Mouse (Mus musculus): ENCODE data around the gene Lonp1. TPM values are rescaled to one million over a fixed set of nuclear protein-coding genes. Genes with fewer than 3 reads are reported as not detected.
"Not testable (repeated sequence)": the region's sequence is repeated elsewhere in the genome, so short reads cannot be mapped to it uniquely, and the experiment has no call there.

Lonp1 gene
- polyA plus RNA-seq, 1 experiment from 2014 or later = 61.8 TPM

- 44% methylated on average over 10 of the region's 10 CpGs for WGBS
- H3K4me3 ChIP-seq = no peak overlapping the region
- no peak overlapping the region for H3K27ac ChIP-seq
- H3K36me3 ChIP-seq (replicated peaks) = no peaks in the 10 kb centered on the region
- H3K27me3 ChIP-seq (ENCODE audit: poor library complexity, severe bottlenecking) = no peaks in the 10 kb centered on the region
- no peaks in the 10 kb centered on the region for H3K9me3 ChIP-seq
- DNase-seq (ENCODE audit: extremely low spot score, low spot score) = no peak
- 0 out of 2 replicates have a peak, but pooled peaks cover 3% of the 10 kb centered on the region for H3K4me1 ChIP-seq
Measured at GRCm38 (mm10) chr17:56651801-56652200, 25.1 kb upstream of the Lonp1 start.

GRCm38 (mm10) chr17:56647546-56647945 is 20.9 kb upstream of the Lonp1 start:
- Histone ChIP-seq H3K27me3 (ENCODE audit: poor library complexity, severe bottlenecking) (no peaks in the 10 kb centered on the region), H3K27ac (no peak overlapping the region), H3K4me1 (no peaks in the 10 kb centered on the region), H3K36me3 (replicated peaks) (no peaks in the 10 kb centered on the region), H3K4me3 (no peak overlapping the region), H3K9me3 (no peaks in the 10 kb centered on the region)
- DNase-seq (ENCODE audit: extremely low spot score, low spot score) = no peak
- WGBS = 75% methylated on average over 12 of the region's 13 CpGs

GRCm38 (mm10) chr17:56643237-56643636 is 16.6 kb upstream of the Lonp1 start:
- Histone ChIP-seq H3K4me3 (no peak overlapping the region), H3K27ac (no peak overlapping the region), H3K27me3 (ENCODE audit: poor library complexity, severe bottlenecking) (no peaks in the 10 kb centered on the region), H3K36me3 (replicated peaks) (no peaks in the 10 kb centered on the region), H3K4me1 (no peaks in the 10 kb centered on the region), H3K9me3 (no peaks in the 10 kb centered on the region)
- DNase-seq (ENCODE audit: extremely low spot score, low spot score) = no peak
- 91% methylated on average over 4 of the region's 4 CpGs for WGBS

GRCm38 (mm10) chr17:56634023-56634422 is 7.3 kb upstream of the Lonp1 start:
- no peak overlapping the region for H3K4me3 ChIP-seq
- 88% methylated on average over 6 of the region's 6 CpGs for whole genome bisulfite sequencing

GRCm38 (mm10) chr17:56631807-56632206 is 5.1 kb upstream of the Lonp1 start:
- no peaks in the 10 kb centered on the region for H3K36me3 ChIP-seq (replicated peaks)
- no peak overlapping the region for H3K4me3 ChIP-seq
- 50% methylated on average over 4 of the region's 4 CpGs for WGBS
- H3K9me3 ChIP-seq = no peaks in the 10 kb centered on the region
- DNase-seq (ENCODE audit: extremely low spot score, low spot score) = no peak
- no peak overlapping the region for H3K27ac ChIP-seq
- peaks cover 13% of the 10 kb centered on the region for H3K4me1 ChIP-seq
- no peaks in the 10 kb centered on the region for H3K27me3 ChIP-seq (ENCODE audit: poor library complexity, severe bottlenecking)

More at GRCm38 (mm10) chr17:56634023-56634422, 7.3 kb upstream of the Lonp1 start:
- Histone ChIP-seq H3K27ac (no peak overlapping the region), H3K4me1 (no peaks in the 10 kb centered on the region), H3K9me3 (no peaks in the 10 kb centered on the region), H3K36me3 (replicated peaks) (no peaks in the 10 kb centered on the region), H3K27me3 (ENCODE audit: poor library complexity, severe bottlenecking) (no peaks in the 10 kb centered on the region)
- DNase-seq (ENCODE audit: extremely low spot score, low spot score) = no peak

- H3K9me3 ChIP-seq; H3K27ac ChIP-seq; H3K36me3 ChIP-seq (replicated peaks); H3K4me3 ChIP-seq; DNase-seq (ENCODE audit: extremely low spot score, low spot score); H3K27me3 ChIP-seq (ENCODE audit: poor library complexity, severe bottlenecking): not testable (repeated sequence)
- WGBS = 91% methylated on average over 27 of the region's 27 CpGs
- peaks cover 29% of the 10 kb centered on the region for H3K4me1 ChIP-seq
Measured at GRCm38 (mm10) chr17:56629800-56630781, 3.4 kb upstream of the Lonp1 start.

- Histone ChIP-seq H3K9me3 (no peaks in the 10 kb centered on the region), H3K4me3 (peak within 1 kb of the TSS; percentile 100), H3K27ac (peak within 1 kb of the TSS; percentile 94), H3K27me3 (ENCODE audit: poor library complexity, severe bottlenecking) (no peaks in the 10 kb centered on the region), H3K36me3 (replicated peaks) (peaks cover 28% of the 10 kb centered on the region), H3K4me1 (peaks cover 33% of the 10 kb centered on the region)
- peak; percentile 36 for DNase-seq (ENCODE audit: extremely low spot score, low spot score)
- 12% methylated on average over 26 of the region's 26 CpGs for WGBS
Measured at GRCm38 (mm10) chr17:56627530-56628277, 1.0 kb upstream of the Lonp1 start, which contains the start of gene Catsperd. Gene Catsperd (plus strand): TSS chr17:56628143.

GRCm38 (mm10) chr17:56626260-56626659 is 427 bp downstream of the Lonp1 start:
- DNase-seq (ENCODE audit: extremely low spot score, low spot score) = no peak
- Histone ChIP-seq H3K27ac (peak overlapping the region; percentile 94), H3K27me3 (ENCODE audit: poor library complexity, severe bottlenecking) (no peaks in the 10 kb centered on the region), H3K9me3 (no peaks in the 10 kb centered on the region), H3K4me1 (peaks cover 33% of the 10 kb centered on the region), H3K4me3 (peak overlapping the region; percentile 100), H3K36me3 (replicated peaks) (peaks cover 43% of the 10 kb centered on the region)
- 1% methylated on average over 32 of the region's 32 CpGs for WGBS

- no peaks in the 10 kb centered on the region for H3K9me3 ChIP-seq
- no peak overlapping the region for H3K27ac ChIP-seq
- H3K36me3 ChIP-seq (replicated peaks) = peaks cover 50% of the 10 kb centered on the region
- peak overlapping the region; percentile 100 for H3K4me3 ChIP-seq
- WGBS = 87% methylated on average over 3 of the region's 3 CpGs
- DNase-seq (ENCODE audit: extremely low spot score, low spot score) = no peak
- H3K27me3 ChIP-seq (ENCODE audit: poor library complexity, severe bottlenecking) = no peaks in the 10 kb centered on the region
- H3K4me1 ChIP-seq = peaks cover 33% of the 10 kb centered on the region
Measured at GRCm38 (mm10) chr17:56625495-56625894, 1.2 kb downstream of the Lonp1 start.

- no peaks in the 10 kb centered on the region for H3K27me3 ChIP-seq (ENCODE audit: poor library complexity, severe bottlenecking)
- no peak overlapping the region for H3K27ac ChIP-seq
- 92% methylated on average over 8 of the region's 8 CpGs for WGBS
- no peak for DNase-seq (ENCODE audit: extremely low spot score, low spot score)
- peaks cover 89% of the 10 kb centered on the region for H3K36me3 ChIP-seq (replicated peaks)
- H3K9me3 ChIP-seq = no peaks in the 10 kb centered on the region
- no peak overlapping the region for H3K4me3 ChIP-seq
- peaks cover 21% of the 10 kb centered on the region for H3K4me1 ChIP-seq
Measured at GRCm38 (mm10) chr17:56617628-56618027, 9.1 kb downstream of the Lonp1 start.

- no peak for DNase-seq (ENCODE audit: extremely low spot score, low spot score)
- Histone ChIP-seq H3K27ac (no peak overlapping the region), H3K4me1 (peaks cover 30% of the 10 kb centered on the region), H3K9me3 (no peaks in the 10 kb centered on the region), H3K36me3 (replicated peaks) (peaks cover 80% of the 10 kb centered on the region), H3K27me3 (ENCODE audit: poor library complexity, severe bottlenecking) (no peaks in the 10 kb centered on the region), H3K4me3 (no peak overlapping the region)
- 88% methylated on average over 3 of the region's 3 CpGs for WGBS
Measured at GRCm38 (mm10) chr17:56616725-56617124, 10.0 kb downstream of the Lonp1 start.

GRCm38 (mm10) chr17:56615792-56616191 is 10.9 kb downstream of the Lonp1 start:
- H3K27me3 ChIP-seq (ENCODE audit: poor library complexity, severe bottlenecking) = no peaks in the 10 kb centered on the region
- H3K4me1 ChIP-seq = peaks cover 38% of the 10 kb centered on the region
- H3K9me3 ChIP-seq = no peaks in the 10 kb centered on the region
- H3K36me3 ChIP-seq (replicated peaks) = peaks cover 71% of the 10 kb centered on the region
- no peak for DNase-seq (ENCODE audit: extremely low spot score, low spot score)
- H3K27ac ChIP-seq = no peak overlapping the region
- WGBS = 93% methylated on average over 4 of the region's 4 CpGs
- peak overlapping the region; percentile 83; the same call in 1 of the 2 replicates for H3K4me3 ChIP-seq
